Mouse (Mus musculus) urinary bladder, postnatal 14 days (tissue): Measurements from ENCODE around the gene Il12b.

Experiments
- DNase-seq: peaks from one replicate; pipeline ENCODE4 v3.0.0; 2021; ENCODE audit warnings: low spot score

Il12b gene

GRCm38 (mm10) chr11:44399763-44400162 is at the start of gene Il12b:
Gene Il12b (plus strand): TSS chr11:44400063.
- DNase-seq: no peak

DNA sequence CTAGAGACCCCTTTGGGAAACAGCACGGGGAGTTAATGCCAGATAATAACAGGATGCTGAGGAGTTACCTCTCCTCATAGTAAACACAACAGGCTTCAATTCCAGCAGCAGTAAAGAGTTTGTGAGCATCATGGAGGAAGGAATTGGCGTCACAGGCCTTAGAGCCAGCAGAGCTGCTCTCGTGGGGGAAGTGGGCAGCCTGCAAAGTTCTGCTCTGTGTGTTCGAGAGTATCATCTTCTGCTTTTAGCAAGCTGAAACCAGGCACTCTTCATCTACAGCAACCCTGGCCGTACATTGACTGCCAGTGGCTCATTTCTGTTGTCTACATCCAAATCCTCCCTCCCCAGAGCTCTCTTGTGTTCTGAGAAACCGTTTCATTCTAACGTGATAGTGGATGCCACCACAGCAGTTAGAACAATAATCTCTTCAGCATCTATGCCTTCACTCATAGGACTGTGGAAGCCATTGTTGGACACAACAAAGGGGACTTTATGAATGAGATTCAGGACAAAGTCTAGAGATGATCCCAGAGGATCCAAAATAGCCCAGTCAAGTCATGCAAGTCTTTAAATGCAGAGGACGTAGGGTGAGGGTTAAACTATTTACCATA is 44.9 kb upstream of the Il12b start:
- DNase-seq: no peak

GRCm38 (mm10) chr11:44356171-44356570 is 43.7 kb upstream of the Il12b start:
- DNase-seq: no peak

GRCm38 (mm10) chr11:44364536-44364935 is 35.3 kb upstream of the Il12b start:
- DNase-seq: no peak

DNA sequence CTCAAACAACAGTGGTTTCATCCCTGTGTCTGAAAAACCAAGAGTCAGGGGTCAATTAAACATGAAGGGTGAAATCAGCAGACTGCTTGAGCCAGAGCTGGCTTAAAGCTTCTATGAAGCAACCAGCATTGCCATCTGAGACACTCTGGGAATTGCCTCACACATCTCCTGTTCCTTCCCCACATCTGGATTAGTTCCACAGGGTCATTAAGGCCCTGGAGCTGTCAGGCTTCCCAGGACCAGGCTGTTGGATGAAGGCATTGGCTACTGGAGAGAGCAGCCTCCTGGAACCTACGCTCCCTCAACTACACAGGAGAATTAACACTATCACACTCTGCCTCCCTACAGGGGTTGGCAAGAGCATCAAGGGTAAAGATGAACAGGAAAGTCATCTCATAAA is 32.2 kb upstream of the Il12b start:
- peak; percentile 21 for DNase-seq

DNA sequence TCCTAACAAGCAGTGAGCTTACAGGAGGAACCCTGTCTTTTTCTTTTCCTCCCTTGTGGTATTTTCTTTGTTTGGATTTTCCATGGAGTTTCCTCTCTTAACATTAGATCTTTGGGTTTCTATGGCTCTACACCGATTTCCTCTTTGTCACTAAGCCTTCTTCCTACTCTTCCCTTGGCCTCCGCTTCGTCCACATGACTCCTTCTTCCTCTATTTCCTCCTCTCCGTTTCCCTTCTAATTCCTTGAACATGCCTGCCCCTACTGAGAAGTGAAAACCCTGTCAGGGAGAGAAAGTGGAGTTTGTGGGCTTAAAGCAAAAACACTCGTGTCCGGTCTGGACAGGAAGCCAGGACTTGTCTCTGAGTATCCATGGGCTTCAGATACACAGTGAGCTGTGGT is 27.0 kb upstream of the Il12b start:
- DNase-seq: no peak

GRCm38 (mm10) chr11:44377879-44378278 is 22.0 kb upstream of the Il12b start:
- no peak for DNase-seq

DNA sequence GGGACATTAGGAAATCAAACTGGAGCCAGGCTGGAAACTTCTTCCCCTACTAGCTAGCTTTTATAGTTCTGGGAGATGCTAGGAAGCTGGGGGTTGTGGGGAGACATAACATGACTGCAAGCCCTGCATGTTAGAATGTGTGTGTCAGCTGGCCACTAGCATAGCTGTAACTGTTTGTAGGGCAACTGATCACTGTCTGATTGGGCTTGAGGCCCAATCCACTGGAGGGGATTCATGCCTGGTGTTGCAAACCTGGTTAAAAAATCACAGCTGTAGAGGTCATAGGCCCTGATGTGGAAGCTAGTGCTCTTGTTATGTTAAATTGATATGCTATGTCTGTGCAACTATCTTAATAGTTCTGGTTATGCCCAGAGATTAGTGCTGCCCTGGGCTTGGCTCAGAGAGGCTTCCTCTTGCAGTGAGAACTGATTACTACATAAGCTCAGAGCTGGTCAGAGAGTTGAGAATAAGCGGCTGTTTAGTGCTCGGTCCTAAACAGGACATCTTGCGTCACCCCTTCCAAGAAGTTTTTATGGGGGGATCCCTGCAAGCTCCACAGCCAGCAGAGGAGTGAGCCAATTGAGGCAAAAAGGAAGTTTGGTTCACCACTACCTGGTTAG is 19.3 kb upstream of the Il12b start:
- no peak for DNase-seq

DNA sequence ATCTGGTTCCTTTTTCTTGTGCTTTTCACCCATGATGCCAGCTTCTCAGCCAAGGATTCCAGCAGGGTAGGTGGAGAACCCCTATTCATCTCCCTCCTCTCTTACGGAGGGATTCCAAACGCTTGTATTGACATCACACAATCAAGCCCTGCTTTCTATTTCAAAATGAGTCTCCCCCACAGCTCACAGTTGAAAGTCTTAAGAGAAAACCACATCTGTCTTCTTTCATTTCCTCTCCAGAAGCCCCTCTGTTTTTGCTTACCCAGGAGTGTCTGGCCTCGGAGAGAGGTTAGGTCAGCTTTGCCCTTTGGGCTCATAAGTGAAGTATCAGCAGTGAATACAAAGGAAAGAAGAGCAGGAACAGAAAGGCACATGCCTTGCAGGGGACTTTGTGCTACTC is 17.7 kb upstream of the Il12b start:
- DNase-seq: no peak

- DNase-seq: no peak
Measured at GRCm38 (mm10) chr11:44387031-44387430, 12.8 kb upstream of the Il12b start.

GRCm38 (mm10) chr11:44389993-44390701 is 9.7 kb upstream of the Il12b start:
- no peak for DNase-seq

DNA sequence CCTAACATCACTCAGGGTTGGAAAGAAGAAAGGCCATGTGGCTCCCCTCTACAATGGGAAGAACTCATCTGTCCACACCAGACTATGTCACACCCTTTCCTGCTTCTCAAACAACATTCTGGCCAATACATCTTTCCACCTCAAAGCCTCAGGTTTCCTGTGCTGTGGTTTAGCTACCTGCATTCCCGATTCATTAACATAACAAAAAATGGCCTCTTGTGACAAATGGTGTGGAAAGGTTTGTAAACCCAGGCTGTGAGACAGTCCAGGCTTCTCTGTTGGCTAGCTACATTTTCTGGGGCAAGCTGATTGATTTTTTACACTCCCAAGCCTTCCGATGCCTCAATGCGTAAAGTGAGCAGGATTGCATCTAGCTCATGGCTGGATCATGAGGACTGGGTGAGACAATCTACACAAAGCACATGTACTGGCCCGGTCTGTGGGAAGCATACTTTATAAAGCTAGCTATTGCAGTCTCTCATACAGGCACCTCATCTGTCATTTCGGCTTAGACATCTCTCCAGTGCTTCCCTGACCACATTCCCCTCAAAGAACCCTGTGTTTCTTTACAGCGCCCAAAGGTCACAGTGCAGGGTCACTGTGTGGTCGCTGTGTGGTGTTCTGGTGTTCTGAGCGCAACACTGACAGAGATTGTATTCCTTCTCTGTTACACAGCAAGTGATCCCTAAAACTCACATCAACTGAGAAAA is 6.6 kb upstream of the Il12b start:
- DNase-seq: no peak

- no peak for DNase-seq
Measured at GRCm38 (mm10) chr11:44395401-44395800, 4.5 kb upstream of the Il12b start.

GRCm38 (mm10) chr11:44397551-44397950 is 2.3 kb upstream of the Il12b start:
- no peak for DNase-seq

DNA sequence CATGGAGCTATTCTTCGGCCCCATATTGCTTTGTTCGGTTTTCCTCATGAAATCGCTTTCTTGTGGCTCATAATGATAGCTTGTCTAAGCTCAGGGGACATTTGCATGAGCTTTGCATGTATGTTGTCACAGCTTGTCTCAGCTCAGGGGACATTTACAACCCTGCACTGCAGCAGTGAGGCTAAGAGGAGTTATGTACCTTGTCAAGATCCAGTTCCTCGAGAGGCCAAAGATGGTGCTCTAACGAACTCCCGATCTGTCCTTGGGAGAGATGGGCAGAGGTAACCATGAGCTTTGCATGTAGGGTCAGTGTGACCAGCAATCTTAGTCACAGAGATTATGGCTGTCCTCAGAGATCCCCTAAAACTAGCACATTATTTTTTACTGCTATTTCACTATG is 1.5 kb upstream of the Il12b start:
- DNase-seq: no peak

GRCm38 (mm10) chr11:44398782-44399225 is 1.1 kb upstream of the Il12b start:
- DNase-seq: peak; percentile 84

GRCm38 (mm10) chr11:44401635-44402548 is 2.0 kb downstream of the Il12b start:
- DNase-seq: no peak

DNA sequence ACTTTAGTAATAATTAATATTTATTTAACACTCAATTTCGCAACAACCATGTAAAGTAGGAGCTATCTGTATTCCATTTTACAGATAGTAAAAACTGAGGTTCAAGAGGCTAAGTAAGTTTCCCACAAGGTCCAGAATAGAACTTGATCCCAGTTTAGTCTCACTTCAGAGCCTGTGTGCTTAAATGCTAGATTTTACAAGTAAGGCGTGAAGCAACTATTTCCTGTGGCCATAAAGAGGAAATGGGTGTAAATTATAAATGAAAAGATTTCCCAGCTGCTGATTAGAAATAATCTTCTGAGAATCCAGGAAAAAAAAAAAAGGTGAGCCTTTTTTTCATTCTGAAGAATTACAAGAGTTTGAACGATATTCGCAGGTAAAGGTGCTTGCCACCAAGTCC is 5.2 kb downstream of the Il12b start:
- no peak for DNase-seq

DNA sequence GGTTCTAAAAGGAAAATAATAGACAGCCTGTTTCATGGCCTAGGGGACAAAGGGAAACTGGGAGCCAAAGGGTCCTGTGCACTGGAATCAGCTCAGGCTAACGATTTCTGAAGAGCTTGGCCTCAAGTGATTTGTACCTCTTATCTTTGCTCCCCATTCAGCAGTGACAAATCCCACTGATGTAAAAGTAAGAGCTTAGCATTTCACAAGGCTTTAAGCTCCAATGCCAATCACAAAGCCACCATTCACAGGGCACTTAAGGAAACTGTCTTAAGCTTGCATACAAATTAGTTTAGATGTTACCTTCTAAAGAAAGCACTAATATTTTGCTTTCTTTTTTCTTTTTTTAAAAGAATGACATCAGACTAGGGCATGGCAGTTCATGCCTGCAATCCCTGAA is 6.1 kb downstream of the Il12b start:
- DNase-seq: no peak

GRCm38 (mm10) chr11:44406457-44406856 is 6.6 kb downstream of the Il12b start:
- no peak for DNase-seq

- DNase-seq: no peak
Measured at GRCm38 (mm10) chr11:44408626-44409025, 8.8 kb downstream of the Il12b start.

DNA sequence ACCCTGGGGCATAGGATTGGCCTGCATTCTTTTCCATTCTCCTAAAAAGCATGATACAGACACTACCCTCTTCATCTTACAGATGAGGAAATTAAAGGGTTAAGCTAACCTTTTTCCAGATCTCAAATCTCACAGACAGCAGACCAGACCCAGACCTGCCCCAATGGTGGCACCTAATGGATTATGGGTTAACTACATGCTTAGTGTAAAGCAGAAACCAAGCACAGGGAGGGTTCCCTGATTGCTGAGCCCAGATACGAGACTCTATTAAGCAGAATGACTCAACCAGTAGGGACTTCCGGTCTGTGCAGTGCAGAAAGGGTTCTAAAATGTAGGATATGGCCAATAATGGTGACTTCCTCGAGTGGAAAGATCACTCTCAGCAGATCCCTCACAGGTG is 10.6 kb downstream of the Il12b start:
- no peak for DNase-seq
